Mouse (Mus musculus) hindbrain, embryonic 16.5 days (tissue): ENCODE measurements at regions not wholly inside any gene's neighbourhood (a gene's known extent, or its start where the extent isn't known, plus 50 kb on each side); places are given as distances from the start of the nearest gene placed in this dataset.

Source experiments
- ATAC-seq: fragments of 200-750 bp; cut with Nextera tagmentation; 2 replicates; pipeline ENCODE4 v1.8.0; 2017; ENCODE audit warnings: moderate TSS enrichment, moderate library complexity
- H3K27ac ChIP-seq: fragments of 300-500 bp; sonication (generic); 2 replicates; pipeline ENCODE4 v1.5.1; 2014; ENCODE audit warnings: low read depth, mild to moderate bottlenecking, control low read depth, low read length, moderate library complexity
- H3K27me3 ChIP-seq: fragments of 300-500 bp; sonication (generic); replicated peaks from 2 replicates; pipeline ENCODE4 v1.6.1; 2014; ENCODE audit warnings: low read length; ENCODE audit not compliant: control insufficient read depth, insufficient read depth
- H3K36me3 ChIP-seq: fragments of 300-500 bp; sonication (generic); 2 replicates; pipeline ENCODE4 v1.6.1; 2014; ENCODE audit warnings: mild to moderate bottlenecking, low read length, moderate library complexity, mixed read lengths; ENCODE audit not compliant: control insufficient read depth, insufficient read depth
- H3K4me1 ChIP-seq: fragments of 300-500 bp; sonication (generic); 2 replicates; pipeline ENCODE4 v1.6.1; 2014; ENCODE audit warnings: low read depth, low read length; ENCODE audit not compliant: control insufficient read depth, insufficient read depth
- H3K4me2 ChIP-seq: fragments of 300-500 bp; sonication (generic); 2 replicates; pipeline ENCODE4 v1.6.1; 2014; ENCODE audit warnings: mild to moderate bottlenecking, low read length, control low read depth, moderate library complexity
- H3K4me3 ChIP-seq: fragments of 300-500 bp; sonication (generic); 2 replicates; pipeline ENCODE4 v1.5.1; 2014; ENCODE audit warnings: mild to moderate bottlenecking, low read length, control low read depth, moderate library complexity
- H3K9ac ChIP-seq: fragments of 300-500 bp; sonication (generic); 2 replicates; pipeline ENCODE4 v1.6.1; 2014; ENCODE audit warnings: low read depth, mild to moderate bottlenecking, control low read depth, low read length, moderate library complexity
- H3K9me3 ChIP-seq: fragments of 300-500 bp; sonication (generic); 2 replicates; pipeline ENCODE4 v1.6.1; 2014; ENCODE audit warnings: mild to moderate bottlenecking, low read length, moderate library complexity; ENCODE audit not compliant: control insufficient read depth
- WGBS: fragments of 180-500 bp; shearing (Covaris S2); extraction: QIAGEN DNeasy Blood & Tissue Kit; methylation state at CpG from one replicate; pipeline ENCODE4 v1.1.7; 2014; 5-methylcytosine and 5-hydroxymethylcytosine counted together

GRCm38 (mm10) chr6:94779213-94779612 is 79.3 kb upstream of the Lrig1 start:
- peaks cover 2% of the 10 kb centered on the region for H3K4me1 ChIP-seq
- no peaks in the 10 kb centered on the region for H3K36me3 ChIP-seq
- ATAC-seq = no peak
- WGBS = 81% methylated on average over 7 of the region's 7 CpGs
- no peaks in the 10 kb centered on the region for H3K27me3 ChIP-seq
- H3K4me3 ChIP-seq = no peak overlapping the region
- no peaks in the 10 kb centered on the region for H3K9me3 ChIP-seq
- no peak overlapping the region for H3K4me2 ChIP-seq
- no peak overlapping the region for H3K9ac ChIP-seq
- H3K27ac ChIP-seq = no peak overlapping the region

DNA sequence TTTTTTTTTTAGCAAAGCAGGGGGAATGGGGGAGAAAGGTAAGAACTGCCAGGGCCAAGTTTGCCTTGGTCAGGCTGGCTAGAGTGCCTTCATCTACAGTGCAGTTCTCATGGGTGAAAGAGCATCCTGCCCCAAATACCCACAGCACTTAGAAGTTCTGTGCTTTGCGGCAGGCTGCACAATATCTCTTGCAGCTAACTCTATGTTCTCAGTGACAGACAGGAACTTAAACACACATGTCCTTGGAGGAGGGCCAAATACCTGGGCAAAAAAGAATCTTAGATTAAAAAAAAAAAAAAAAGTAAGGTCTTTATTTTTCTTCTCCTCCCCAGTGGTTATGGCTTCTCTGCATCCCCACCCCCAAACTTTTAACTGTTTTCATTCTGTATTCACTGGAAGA is 78.8 kb upstream of the Lrig1 start:
- H3K36me3 ChIP-seq = no peaks in the 10 kb centered on the region
- H3K4me3 ChIP-seq = no peak overlapping the region
- no peak overlapping the region for H3K27ac ChIP-seq
- H3K27me3 ChIP-seq = no peaks in the 10 kb centered on the region
- peaks cover 6% of the 10 kb centered on the region for H3K4me1 ChIP-seq
- no peak for ATAC-seq
- H3K9ac ChIP-seq = no peak overlapping the region
- WGBS = 64% methylated on average over 1 of the region's 1 CpGs
- no peak overlapping the region for H3K4me2 ChIP-seq
- no peaks in the 10 kb centered on the region for H3K9me3 ChIP-seq

GRCm38 (mm10) chr6:94776585-94776984 is 76.6 kb upstream of the Lrig1 start:
- H3K9me3 ChIP-seq = no peaks in the 10 kb centered on the region
- no peak overlapping the region for H3K4me3 ChIP-seq
- no peak overlapping the region for H3K27ac ChIP-seq
- H3K27me3 ChIP-seq = no peaks in the 10 kb centered on the region
- ATAC-seq = no peak
- no peak overlapping the region for H3K9ac ChIP-seq
- no peaks in the 10 kb centered on the region for H3K36me3 ChIP-seq
- peaks cover 14% of the 10 kb centered on the region for H3K4me1 ChIP-seq
- no peak overlapping the region for H3K4me2 ChIP-seq
- WGBS = 35% methylated on average over 4 of the region's 4 CpGs

DNA sequence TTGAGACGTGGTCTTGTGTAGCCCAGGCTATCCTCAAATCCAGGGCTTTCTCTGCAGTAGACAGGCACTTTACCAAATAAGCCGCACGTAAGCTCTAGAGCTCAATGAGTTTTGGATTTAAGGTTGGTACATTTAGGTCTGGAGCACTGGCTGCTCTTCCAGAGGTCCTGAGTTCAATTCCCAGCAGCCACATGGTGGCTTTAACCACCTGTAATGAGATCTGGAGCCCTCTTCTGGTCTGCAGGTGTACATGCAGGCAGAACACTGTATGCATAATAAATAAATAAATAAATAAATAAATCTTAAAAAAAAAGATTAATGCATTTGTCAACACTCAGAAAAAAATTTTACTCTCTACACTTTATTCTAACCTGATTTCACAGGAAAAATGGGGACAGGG is 74.9 kb upstream of the Lrig1 start:
- no peak for ATAC-seq
- 99% methylated on average over 3 of the region's 3 CpGs for WGBS
- Histone ChIP-seq H3K4me2 (no peak overlapping the region), H3K9ac (no peak overlapping the region), H3K9me3 (no peaks in the 10 kb centered on the region), H3K4me1 (peaks cover 14% of the 10 kb centered on the region), H3K36me3 (no peaks in the 10 kb centered on the region), H3K27me3 (no peaks in the 10 kb centered on the region), H3K4me3 (no peak overlapping the region), H3K27ac (no peak overlapping the region)

- Histone ChIP-seq H3K36me3 (no peaks in the 10 kb centered on the region), H3K9ac (peak overlapping the region; percentile 37), H3K4me2 (peak overlapping the region; percentile 56), H3K27ac (peak overlapping the region; percentile 63), H3K4me3 (peak overlapping the region; percentile 17), H3K9me3 (no peaks in the 10 kb centered on the region), H3K27me3 (no peaks in the 10 kb centered on the region), H3K4me1 (peaks cover 14% of the 10 kb centered on the region)
- WGBS = 2% methylated on average over 27 of the region's 27 CpGs
- ATAC-seq = peak; percentile 78
Observed at GRCm38 (mm10) chr6:94773604-94774486, 73.9 kb upstream of the Lrig1 start.

DNA sequence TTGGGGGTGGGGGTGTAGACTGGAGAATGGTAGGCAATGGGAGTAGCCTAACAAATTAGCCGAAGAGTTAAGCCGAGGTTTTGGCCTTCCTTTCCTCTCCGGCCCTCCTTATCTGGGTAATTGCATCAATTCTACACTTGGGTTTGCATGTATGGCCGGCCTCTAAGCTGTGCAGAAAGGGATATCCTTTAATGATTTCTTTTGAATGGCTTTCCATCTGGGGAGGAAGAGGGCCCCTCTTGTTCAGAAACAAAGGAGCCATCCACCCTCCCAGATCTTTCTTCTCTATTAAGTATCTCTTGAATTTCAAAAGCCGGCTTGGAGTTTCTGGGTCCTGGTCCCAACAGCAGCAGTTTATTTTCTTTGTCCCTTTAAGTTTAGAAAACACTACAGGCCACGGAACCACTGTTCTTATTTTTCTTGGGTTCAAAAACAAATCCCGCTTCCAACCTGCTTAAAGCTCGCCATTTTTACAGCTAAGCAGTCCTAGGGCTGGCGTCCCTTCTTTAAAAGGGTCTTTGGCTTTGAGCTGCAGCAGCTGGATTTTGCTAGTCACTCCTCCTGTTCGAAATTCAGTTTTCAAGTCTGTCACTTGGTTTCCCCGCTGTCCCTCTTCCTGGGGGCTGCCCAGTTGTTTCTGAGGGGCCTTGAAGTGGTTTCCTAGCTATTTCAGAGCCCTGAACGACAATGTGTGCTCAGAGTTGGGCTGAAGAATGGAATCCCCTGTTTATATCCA is 73.1 kb upstream of the Lrig1 start:
- Histone ChIP-seq H3K36me3 (no peaks in the 10 kb centered on the region), H3K4me2 (peak overlapping the region; percentile 56), H3K27me3 (no peaks in the 10 kb centered on the region), H3K27ac (peak overlapping the region; percentile 63), H3K4me1 (peaks cover 14% of the 10 kb centered on the region), H3K4me3 (no peak overlapping the region), H3K9ac (peak overlapping the region; percentile 37; the same call in 1 of the 2 replicates), H3K9me3 (no peaks in the 10 kb centered on the region)
- peak; percentile 28; the same call in 1 of the 2 replicates for ATAC-seq
- 18% methylated on average over 12 of the region's 12 CpGs for WGBS

DNA sequence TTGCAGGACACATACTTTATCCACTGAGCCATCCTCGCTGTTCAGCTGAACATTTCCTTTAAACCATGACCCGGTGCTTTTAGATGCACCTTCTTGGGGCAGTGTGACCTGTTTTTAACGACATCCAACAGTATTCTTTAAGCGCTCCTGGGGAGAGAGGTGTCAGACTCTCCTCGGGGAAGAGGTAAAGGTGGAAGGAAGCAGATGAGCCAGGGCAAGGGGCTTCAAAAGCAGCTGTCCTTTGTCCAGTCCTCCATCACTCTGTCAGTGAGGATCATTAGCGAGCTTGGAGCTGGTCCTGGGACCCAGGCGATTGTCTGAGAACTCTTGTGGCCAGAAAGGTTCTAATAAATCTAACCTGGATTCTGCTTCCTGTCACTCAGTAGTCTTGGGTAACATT is 72.4 kb upstream of the Lrig1 start:
- no peak overlapping the region for H3K27ac ChIP-seq
- no peak overlapping the region for H3K4me3 ChIP-seq
- H3K9me3 ChIP-seq = no peaks in the 10 kb centered on the region
- H3K9ac ChIP-seq = no peak overlapping the region
- peaks cover 14% of the 10 kb centered on the region for H3K4me1 ChIP-seq
- no peak for ATAC-seq
- no peaks in the 10 kb centered on the region for H3K36me3 ChIP-seq
- no peak overlapping the region for H3K4me2 ChIP-seq
- 42% methylated on average over 7 of the region's 7 CpGs for WGBS
- H3K27me3 ChIP-seq = no peaks in the 10 kb centered on the region

GRCm38 (mm10) chr6:94768230-94768629 is 68.3 kb upstream of the Lrig1 start:
- Histone ChIP-seq H3K9me3 (no peaks in the 10 kb centered on the region), H3K36me3 (no peaks in the 10 kb centered on the region), H3K4me3 (no peak overlapping the region), H3K4me1 (peaks cover 4% of the 10 kb centered on the region), H3K27me3 (no peaks in the 10 kb centered on the region), H3K27ac (no peak overlapping the region), H3K9ac (no peak overlapping the region), H3K4me2 (no peak overlapping the region)
- 81% methylated on average over 5 of the region's 5 CpGs for WGBS
- ATAC-seq = no peak

DNA sequence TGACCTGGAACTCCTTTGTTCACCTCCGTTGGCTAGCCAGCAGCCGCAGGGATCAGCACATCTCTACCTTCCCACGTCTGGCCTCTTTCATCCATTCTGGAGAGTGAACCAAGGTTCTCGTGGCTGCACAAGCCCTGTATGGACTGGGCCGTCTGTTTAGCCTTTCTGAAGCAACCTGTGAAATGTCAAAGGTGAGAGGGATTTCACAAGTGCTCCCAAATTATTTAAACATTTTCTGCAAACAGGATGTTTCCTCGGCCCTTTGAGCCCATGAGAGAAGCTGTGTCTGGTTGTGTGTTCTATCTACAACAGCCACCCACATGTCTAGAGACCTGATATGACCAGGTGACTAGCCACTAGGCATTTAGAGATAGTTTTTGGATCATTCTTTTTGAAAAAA is 65.8 kb upstream of the Lrig1 start:
- no peaks in the 10 kb centered on the region for H3K4me1 ChIP-seq
- no peak for ATAC-seq
- WGBS = 78% methylated on average over 6 of the region's 6 CpGs
- H3K27ac ChIP-seq = no peak overlapping the region
- H3K36me3 ChIP-seq = no peaks in the 10 kb centered on the region
- no peak overlapping the region for H3K4me2 ChIP-seq
- H3K27me3 ChIP-seq = no peaks in the 10 kb centered on the region
- no peak overlapping the region for H3K4me3 ChIP-seq
- H3K9me3 ChIP-seq = no peaks in the 10 kb centered on the region
- H3K9ac ChIP-seq = no peak overlapping the region
